Mouse (Mus musculus) MEL (cell line): ENCODE measurements around the gene Jag2.

Experiments
- ETS1 ChIP-seq: IDR thresholded peaks from 2 replicates; pipeline ENCODE4 v1.6.1; 2012; ENCODE audit warnings: low read depth, mild to moderate bottlenecking, inconsistent platforms, low read length, improper control_type of control experiment, moderate library complexity
- GATA1 ChIP-seq: IDR thresholded peaks from 2 replicates; pipeline ENCODE4 v1.6.1; 2011; ENCODE audit warnings: low read depth, low read length, improper control_type of control experiment
- HCFC1 ChIP-seq: IDR thresholded peaks from 2 replicates; pipeline ENCODE4 v1.6.1; 2012; ENCODE audit warnings: low read depth, mild to moderate bottlenecking, inconsistent platforms, low read length, improper control_type of control experiment, moderate library complexity
- JUND ChIP-seq: IDR thresholded peaks from 2 replicates; pipeline ENCODE4 v1.6.1; 2011; ENCODE audit warnings: low read depth, mild to moderate bottlenecking, improper control_type of control experiment, low read length
- MXI1 ChIP-seq: IDR thresholded peaks from 2 replicates; pipeline ENCODE4 v1.6.1; 2011; ENCODE audit warnings: mild to moderate bottlenecking, low read depth, low read length, improper control_type of control experiment
- POLR2A ChIP-seq, 2 experiments: IDR thresholded peaks; 2 replicates each; pipeline ENCODE4 v1.6.1; 2011 to 2012; ENCODE audit warnings: low read length in 2 of 2, mild to moderate bottlenecking in 2 of 2, control low read depth in 1 of 2, improper control_type of control experiment in 1 of 2, low read depth in 1 of 2, moderate library complexity in 1 of 2; ENCODE audit not compliant: control insufficient read depth in 1 of 2, insufficient read depth in 1 of 2, poor library complexity in 1 of 2
- SMC3 ChIP-seq: IDR thresholded peaks from 2 replicates; pipeline ENCODE4 v1.6.1; 2011; ENCODE audit warnings: low read depth, low read length, improper control_type of control experiment

DNA sequence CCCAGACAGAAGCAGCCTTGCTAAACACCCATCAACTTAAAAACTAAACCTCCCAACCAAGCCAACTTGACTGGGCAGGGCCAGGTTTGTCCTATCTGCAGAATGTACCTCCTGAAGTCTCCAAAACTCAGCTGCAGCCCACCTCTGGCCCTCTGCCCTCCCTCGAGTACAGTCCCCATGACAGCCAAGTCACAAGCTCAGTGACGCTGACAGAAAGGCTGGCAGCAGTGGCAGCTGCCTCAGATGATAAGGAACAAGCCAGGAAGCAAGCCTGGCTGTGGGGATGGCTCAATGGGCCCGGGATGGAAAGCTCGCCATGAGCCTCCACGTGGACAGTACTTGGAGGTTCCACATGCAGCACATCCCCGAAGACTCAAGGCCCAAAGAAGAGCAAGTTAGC, 40.0 kb upstream of the Jag2 start:
- TF ChIP-seq SMC3 (no peak), ETS1 (no peak), HCFC1 (no peak), JUND (no peak), MXI1 (no peak), GATA1 (no peak), POLR2A (IDR thresholded peaks at IDR 0.05; ENCODE audit: control insufficient read depth in 1 of 2, insufficient read depth in 1 of 2, low read depth in 1 of 2, low read length in 2 of 2, poor library complexity in 1 of 2) (no peak)
